Mouse (Mus musculus): ENCODE results near the gene Umodl1. TPM values are rescaled to one million over a fixed set of nuclear protein-coding genes. Genes with fewer than 3 reads are reported as not detected.

The Umodl1 gene
- total and polyA plus RNA-seq, 3 experiments: not detected

DNA sequence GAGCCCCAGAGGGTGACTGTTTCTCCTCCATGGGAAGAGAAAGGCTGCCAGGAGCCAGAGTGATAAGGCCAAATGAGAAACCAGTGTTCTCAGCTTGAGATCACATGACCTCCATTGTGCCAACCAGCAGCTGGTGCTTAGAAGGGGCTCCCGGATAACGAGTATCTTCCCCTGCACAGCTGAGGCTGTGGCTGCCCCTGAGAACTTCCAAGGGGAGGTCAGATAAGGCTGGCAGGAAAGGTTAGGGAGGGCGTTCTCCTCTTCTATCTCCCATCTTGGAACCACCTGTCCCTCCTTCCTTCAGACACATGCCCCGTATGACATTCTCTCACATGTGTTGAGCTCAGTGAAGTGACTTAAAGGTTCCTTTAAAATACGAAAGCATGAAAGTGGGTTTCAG, 79.7 kb downstream of the Umodl1 start (continued):
- TF ChIP-seq ZNF384 (IDR thresholded peaks at IDR 0.05; ENCODE audit: low read depth, low read length) (no peak), MAFK (IDR thresholded peaks at IDR 0.05; ENCODE audit: borderline replicate concordance, low read depth, low read length) (no peak; the same call in 1 of the 2 replicates), UBTF (IDR thresholded peaks at IDR 0.05; ENCODE audit: borderline replicate concordance, insufficient read depth, low read depth, low read length) (no peak), EP300 (IDR thresholded peaks at IDR 0.05; ENCODE audit: low read depth in 1 of 2, low read length in 2 of 2) (peak; percentile 83 to 94), BHLHE40 (IDR thresholded peaks at IDR 0.05; ENCODE audit: borderline replicate concordance, low read depth, low read length) (peak; percentile 86), JUND (IDR thresholded peaks at IDR 0.05; ENCODE audit: low read depth, low read length) (no peak), ZMIZ1 (IDR thresholded peaks at IDR 0.05; ENCODE audit: low read depth, low read length) (0 out of 2 replicates have a peak, but pooled peaks have one; percentile 19), TBP (IDR thresholded peaks at IDR 0.05; ENCODE audit: low read depth, low read length) (no peak), MAZ (IDR thresholded peaks at IDR 0.05; ENCODE audit: low read depth, low read length) (peak; percentile 59; the same call in 1 of the 2 replicates), MYC (IDR thresholded peaks at IDR 0.05; ENCODE audit: low read depth, low read length) (peak; percentile 59; the same call in 1 of the 2 replicates), SIN3A (IDR thresholded peaks at IDR 0.05; ENCODE audit: low read length) (peak; percentile 87), MXI1 (IDR thresholded peaks at IDR 0.05; ENCODE audit: low read depth, low read length) (peak; percentile 95), RAD21 (IDR thresholded peaks at IDR 0.05; ENCODE audit: low read depth, low read length) (no peak)

DNA sequence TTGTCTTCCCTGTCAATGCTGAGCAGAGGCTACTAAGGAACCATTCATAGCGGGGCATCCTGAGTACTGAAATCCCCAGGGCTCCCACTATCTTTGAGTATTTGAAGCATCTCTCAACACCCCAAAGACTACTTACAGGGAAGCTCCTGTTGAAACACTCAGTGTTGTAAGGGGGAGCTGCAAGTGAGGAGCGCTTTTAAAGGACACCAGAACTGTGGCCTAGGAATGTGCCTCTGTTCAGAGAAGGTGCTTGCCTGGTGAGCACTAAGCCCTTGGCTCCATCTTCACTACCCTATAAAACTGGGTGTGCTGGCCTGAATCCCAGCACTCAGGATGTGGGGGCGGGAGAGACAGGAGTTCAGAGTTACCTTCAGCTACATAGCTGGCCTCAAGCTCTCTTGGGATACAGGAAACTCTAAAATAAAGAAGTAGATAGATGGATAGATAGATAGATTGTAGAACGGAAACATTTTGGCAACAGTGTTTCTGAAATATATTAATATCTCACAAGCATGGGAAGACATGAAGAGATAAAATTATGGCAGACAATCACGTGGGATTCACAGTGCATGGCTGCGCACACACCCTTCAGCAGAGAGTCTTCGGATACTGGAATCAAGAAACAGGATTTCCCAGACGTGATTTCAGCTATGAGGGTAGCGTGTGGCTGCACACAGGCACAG, 80.4 kb downstream of the Umodl1 start:
- H3K27me3 ChIP-seq (ENCODE audit: control insufficient read depth in 1 of 2, insufficient read depth in 2 of 2, low read length in 2 of 2): no peaks in the 10 kb centered on the region
- peak overlapping the region; percentile 78 for H3K27ac ChIP-seq (ENCODE audit: control insufficient read depth, low read depth, low read length)
- no peaks in the 10 kb centered on the region for H3K79me2 ChIP-seq (ENCODE audit: control insufficient read depth, insufficient read depth, low read length, poor library complexity)
- peak; percentile 69 for DNase-seq (ENCODE audit: low read depth, low spot score)
- no peaks in the 10 kb centered on the region for H3K9me3 ChIP-seq (replicated peaks; ENCODE audit: insufficient read depth, low read length)
- H3K4me3 ChIP-seq (ENCODE audit: control insufficient read depth in 1 of 2, insufficient read depth in 1 of 2, low read depth in 2 of 2, low read length in 2 of 2): peak overlapping the region in 1 of 2 experiments; percentile 8; a peak in 1 of 4 replicates
- H3K36me3 ChIP-seq (ENCODE audit: control insufficient read depth in 1 of 2, insufficient read depth in 2 of 2, low read length in 2 of 2): peaks cover 0 to 35% of the 10 kb centered on the region in 2 experiments; a peak in 2 of 4 replicates
- peak overlapping the region; percentile 15; the same call in 1 of the 2 replicates for H3K9ac ChIP-seq (ENCODE audit: control insufficient read depth, low read depth, low read length, poor library complexity, severe bottlenecking)
- H3K4me1 ChIP-seq (ENCODE audit: control insufficient read depth in 1 of 2, insufficient read depth in 2 of 2, low read length in 2 of 2): peaks cover 22 to 39% of the 10 kb centered on the region in 2 experiments
- no peak for TF ChIP-seq ZMIZ1 (IDR thresholded peaks at IDR 0.05; ENCODE audit: low read depth, low read length)
- peak; percentile 64 for TF ChIP-seq MXI1 (IDR thresholded peaks at IDR 0.05; ENCODE audit: low read depth, low read length)
- peak; percentile 89 for TF ChIP-seq RCOR1 (IDR thresholded peaks at IDR 0.05; ENCODE audit: low read depth, low read length)
- TF ChIP-seq POLR2AphosphoS5 (IDR thresholded peaks at IDR 0.05; ENCODE audit: borderline replicate concordance, low read depth, low read length): no peak
- TF ChIP-seq POLR2AphosphoS2 (IDR thresholded peaks at IDR 0.05; ENCODE audit: low read length): no peak
- TF ChIP-seq JUND (IDR thresholded peaks at IDR 0.05; ENCODE audit: low read depth, low read length): no peak
- no peak; the same call in 1 of the 2 replicates for TF ChIP-seq SIN3A (IDR thresholded peaks at IDR 0.05; ENCODE audit: low read length)
- TF ChIP-seq ELF1 (IDR thresholded peaks at IDR 0.05; ENCODE audit: low read depth, low read length): no peak
- TF ChIP-seq MEF2A (IDR thresholded peaks at IDR 0.05; ENCODE audit: extremely low read depth, insufficient replicate concordance, low read depth, low read length, poor library complexity, severe bottlenecking): no peak
- peak; percentile 69; the same call in 1 of the 2 replicates for TF ChIP-seq BHLHE40 (IDR thresholded peaks at IDR 0.05; ENCODE audit: borderline replicate concordance, low read depth, low read length)
- peak; percentile 51 for TF ChIP-seq MAX (IDR thresholded peaks at IDR 0.05; ENCODE audit: low read length)
- peak; percentile 37; the same call in 1 of the 2 replicates for TF ChIP-seq TCF12 (IDR thresholded peaks at IDR 0.05; ENCODE audit: low read depth, low read length)
- no peak for TF ChIP-seq SMC3 (IDR thresholded peaks at IDR 0.05; ENCODE audit: low read depth, low read length)
- 0 out of 4 replicates have a peak, but pooled peaks of 1 of the 2 experiments have one; percentile 0 for TF ChIP-seq POLR2A (IDR thresholded peaks at IDR 0.05; ENCODE audit: control insufficient read depth in 1 of 2, insufficient read depth in 1 of 2, low read depth in 1 of 2, low read length in 2 of 2, poor library complexity in 1 of 2)
- no peak for TF ChIP-seq KAT2A (conservative IDR thresholded peaks at IDR 0.05; ENCODE audit: low read depth, low read length)
- no peak for TF ChIP-seq ZC3H11A (IDR thresholded peaks at IDR 0.05; ENCODE audit: low read depth, low read length)
- no peak for TF ChIP-seq GABPA (IDR thresholded peaks at IDR 0.05; ENCODE audit: low read depth, low read length)
- peak; percentile 73; the same call in 1 of the 2 replicates for TF ChIP-seq MYC (IDR thresholded peaks at IDR 0.05; ENCODE audit: low read depth, low read length)
- 0 out of 2 replicates have a peak, but pooled peaks have one; percentile 9 for TF ChIP-seq HCFC1 (IDR thresholded peaks at IDR 0.05; ENCODE audit: low read depth, low read length)
- TF ChIP-seq TAL1 (IDR thresholded peaks at IDR 0.05; ENCODE audit: low read length): no peak
- no peak for TF ChIP-seq UBTF (IDR thresholded peaks at IDR 0.05; ENCODE audit: borderline replicate concordance, insufficient read depth, low read depth, low read length)
- peak; percentile 84 for TF ChIP-seq USF1 (IDR thresholded peaks at IDR 0.05; ENCODE audit: low read depth, low read length)
- TF ChIP-seq GATA1 (IDR thresholded peaks at IDR 0.05; ENCODE audit: low read depth, low read length): peak; percentile 56; the same call in 1 of the 2 replicates
- 0 out of 2 replicates have a peak, but pooled peaks have one; percentile 39 for TF ChIP-seq NRF1 (IDR thresholded peaks at IDR 0.05; ENCODE audit: insufficient read depth, low read depth, low read length, poor library complexity, severe bottlenecking)
- peak in 1 of 2 experiments; percentile 61; a peak in 1 of 4 replicates for TF ChIP-seq EP300 (IDR thresholded peaks at IDR 0.05; ENCODE audit: low read depth in 1 of 2, low read length in 2 of 2)
- TF ChIP-seq NELFE (IDR thresholded peaks at IDR 0.05; ENCODE audit: low read depth, low read length): no peak

Measured in MEL (cell line).